Mouse (Mus musculus): ENCODE measurements around the gene Adipoq. TPM values are rescaled to one million over a fixed set of nuclear protein-coding genes. Genes with fewer than 3 reads are reported as not detected.

The Adipoq gene
- total RNA-seq, 1 experiment: 0.22 TPM

GRCm38 (mm10) chr16:23158292-23158691, 12.0 kb downstream of the Adipoq start:
- H3K9ac ChIP-seq (ENCODE audit: insufficient read depth, low read depth, low read length, poor library complexity, severe bottlenecking): no peak overlapping the region
- no peak overlapping the region for H3K27ac ChIP-seq (ENCODE audit: insufficient read depth, low read depth, low read length, poor library complexity, severe bottlenecking)
- DNase-seq (ENCODE audit: low read depth, low spot score): no peak
- no peaks in the 10 kb centered on the region for H3K36me3 ChIP-seq (ENCODE audit: control insufficient read depth, insufficient read depth, low read length, poor library complexity, severe bottlenecking)
- H3K9me3 ChIP-seq (ENCODE audit: control insufficient read depth, insufficient read depth, low read depth, low read length): no peaks in the 10 kb centered on the region
- no peak overlapping the region for H3K4me3 ChIP-seq (ENCODE audit: insufficient read depth in 1 of 2, low read depth in 1 of 2, low read length in 2 of 2, poor library complexity in 1 of 2, severe bottlenecking in 1 of 2)
- in situ Hi-C loops (cut with MboI; ENCODE audit: low sequenced_read_pairs in 2 of 2, unreplicated experiment in 2 of 2): loop anchor here in 1 of 2 experiments (25.0 kb wide), 1 partner anchor 254 kb away; no protein-coding TSS in a partner anchor
- TF ChIP-seq MAFK (IDR thresholded peaks at IDR 0.05; ENCODE audit: insufficient read depth, low read depth, low read length): no peak
- no peak for TF ChIP-seq CHD2 (IDR thresholded peaks at IDR 0.05; ENCODE audit: low read depth, low read length)
- no peak for TF ChIP-seq ZC3H11A (IDR thresholded peaks at IDR 0.05; ENCODE audit: borderline replicate concordance, low read depth, low read length)
- TF ChIP-seq HCFC1 (IDR thresholded peaks at IDR 0.05; ENCODE audit: borderline replicate concordance, insufficient read depth, low read length): no peak
- no peak for TF ChIP-seq ZNF384 (IDR thresholded peaks at IDR 0.05; ENCODE audit: low read depth, low read length)
- no peaks in the 10 kb centered on the region; a peak in 1 of 4 replicates for H3K4me1 ChIP-seq (ENCODE audit: control insufficient read depth in 2 of 2, insufficient read depth in 2 of 2, low read length in 2 of 2, poor library complexity in 1 of 2)

- in situ Hi-C loops (cut with MboI; ENCODE audit: low sequenced_read_pairs in 2 of 2, unreplicated experiment in 2 of 2): loop anchor here in 1 of 2 experiments (25.0 kb wide), 1 partner anchor 253 kb away; no protein-coding TSS in a partner anchor
- no peak overlapping the region for H3K4me3 ChIP-seq (ENCODE audit: insufficient read depth in 1 of 2, low read depth in 1 of 2, low read length in 2 of 2, poor library complexity in 1 of 2, severe bottlenecking in 1 of 2)
- no peaks in the 10 kb centered on the region for H3K36me3 ChIP-seq (ENCODE audit: control insufficient read depth, insufficient read depth, low read length, poor library complexity, severe bottlenecking)
- no peak for DNase-seq (ENCODE audit: low read depth, low spot score)
- TF ChIP-seq HCFC1 (IDR thresholded peaks at IDR 0.05; ENCODE audit: borderline replicate concordance, insufficient read depth, low read length) (no peak), ZNF384 (IDR thresholded peaks at IDR 0.05; ENCODE audit: low read depth, low read length) (no peak), MAFK (IDR thresholded peaks at IDR 0.05; ENCODE audit: insufficient read depth, low read depth, low read length) (no peak)
- no peak overlapping the region for H3K9ac ChIP-seq (ENCODE audit: insufficient read depth, low read depth, low read length, poor library complexity, severe bottlenecking)
- peaks cover 0 to 2% of the 10 kb centered on the region in 2 experiments; a peak in 1 of 4 replicates for H3K4me1 ChIP-seq (ENCODE audit: control insufficient read depth in 2 of 2, insufficient read depth in 2 of 2, low read length in 2 of 2, poor library complexity in 1 of 2)
- no peaks in the 10 kb centered on the region for H3K9me3 ChIP-seq (ENCODE audit: control insufficient read depth, insufficient read depth, low read depth, low read length)
- no peak overlapping the region for H3K27ac ChIP-seq (ENCODE audit: insufficient read depth, low read depth, low read length, poor library complexity, severe bottlenecking)
Measured at GRCm38 (mm10) chr16:23158957-23159356, 12.6 kb downstream of the Adipoq start.

- in situ Hi-C loops (cut with MboI; ENCODE audit: low sequenced_read_pairs in 2 of 2, unreplicated experiment in 2 of 2): loop anchor here in 1 of 2 experiments (25.0 kb wide), 1 partner anchor 253 kb away; no protein-coding TSS in a partner anchor
- H3K9ac ChIP-seq (ENCODE audit: insufficient read depth, low read depth, low read length, poor library complexity, severe bottlenecking): no peak overlapping the region
- H3K27ac ChIP-seq (ENCODE audit: insufficient read depth, low read depth, low read length, poor library complexity, severe bottlenecking): no peak overlapping the region
Measured at GRCm38 (mm10) chr16:23159749-23160148, 13.4 kb downstream of the Adipoq start.

GRCm38 (mm10) chr16:23162116-23162515, 15.8 kb downstream of the Adipoq start:
- Histone ChIP-seq H3K9ac (ENCODE audit: insufficient read depth, low read depth, low read length, poor library complexity, severe bottlenecking) (no peak overlapping the region), H3K4me1 (ENCODE audit: control insufficient read depth in 2 of 2, insufficient read depth in 2 of 2, low read length in 2 of 2, poor library complexity in 1 of 2) (peaks cover 0 to 9% of the 10 kb centered on the region in 2 experiments; a peak in 2 of 4 replicates)
- in situ Hi-C loops (cut with MboI; ENCODE audit: low sequenced_read_pairs in 2 of 2, unreplicated experiment in 2 of 2): loop anchor here in 1 of 2 experiments (25.0 kb wide), 1 partner anchor 250 kb away; no protein-coding TSS in a partner anchor

More at GRCm38 (mm10) chr16:23159749-23160148, 13.4 kb downstream of the Adipoq start:
- no peaks in the 10 kb centered on the region for H3K36me3 ChIP-seq (ENCODE audit: control insufficient read depth, insufficient read depth, low read length, poor library complexity, severe bottlenecking)
- peaks cover 0 to 9% of the 10 kb centered on the region in 2 experiments; a peak in 2 of 4 replicates for H3K4me1 ChIP-seq (ENCODE audit: control insufficient read depth in 2 of 2, insufficient read depth in 2 of 2, low read length in 2 of 2, poor library complexity in 1 of 2)
- no peak for DNase-seq (ENCODE audit: low read depth, low spot score)
- H3K9me3 ChIP-seq (ENCODE audit: control insufficient read depth, insufficient read depth, low read depth, low read length): no peaks in the 10 kb centered on the region
- H3K4me3 ChIP-seq (ENCODE audit: insufficient read depth in 1 of 2, low read depth in 1 of 2, low read length in 2 of 2, poor library complexity in 1 of 2, severe bottlenecking in 1 of 2): no peak overlapping the region
- TF ChIP-seq MAFK (IDR thresholded peaks at IDR 0.05; ENCODE audit: insufficient read depth, low read depth, low read length): no peak
- no peak for TF ChIP-seq ZNF384 (IDR thresholded peaks at IDR 0.05; ENCODE audit: low read depth, low read length)
- no peak for TF ChIP-seq HCFC1 (IDR thresholded peaks at IDR 0.05; ENCODE audit: borderline replicate concordance, insufficient read depth, low read length)
- no peak for TF ChIP-seq ZC3H11A (IDR thresholded peaks at IDR 0.05; ENCODE audit: borderline replicate concordance, low read depth, low read length)
- TF ChIP-seq CHD2 (IDR thresholded peaks at IDR 0.05; ENCODE audit: low read depth, low read length): no peak

More at GRCm38 (mm10) chr16:23162116-23162515, 15.8 kb downstream of the Adipoq start:
- no peak for DNase-seq (ENCODE audit: low read depth, low spot score)
- H3K36me3 ChIP-seq (ENCODE audit: control insufficient read depth, insufficient read depth, low read length, poor library complexity, severe bottlenecking): no peaks in the 10 kb centered on the region
- no peaks in the 10 kb centered on the region for H3K9me3 ChIP-seq (ENCODE audit: control insufficient read depth, insufficient read depth, low read depth, low read length)
- no peak overlapping the region for H3K4me3 ChIP-seq (ENCODE audit: insufficient read depth in 1 of 2, low read depth in 1 of 2, low read length in 2 of 2, poor library complexity in 1 of 2, severe bottlenecking in 1 of 2)
- TF ChIP-seq CHD2 (IDR thresholded peaks at IDR 0.05; ENCODE audit: low read depth, low read length): no peak
- TF ChIP-seq MAFK (IDR thresholded peaks at IDR 0.05; ENCODE audit: insufficient read depth, low read depth, low read length): no peak
- no peak for TF ChIP-seq ZC3H11A (IDR thresholded peaks at IDR 0.05; ENCODE audit: borderline replicate concordance, low read depth, low read length)
- TF ChIP-seq HCFC1 (IDR thresholded peaks at IDR 0.05; ENCODE audit: borderline replicate concordance, insufficient read depth, low read length): no peak
- TF ChIP-seq ZNF384 (IDR thresholded peaks at IDR 0.05; ENCODE audit: low read depth, low read length): no peak
- H3K27ac ChIP-seq (ENCODE audit: insufficient read depth, low read depth, low read length, poor library complexity, severe bottlenecking): no peak overlapping the region

Measured in ES-E14 (cell line).